Mouse (Mus musculus) intestine, embryonic 14.5 days (tissue): Measurements from ENCODE around the gene Armh2. TPM values are rescaled to one million over a fixed set of nuclear protein-coding genes. Genes with fewer than 3 reads are reported as not detected.

Experiments used
- ATAC-seq: fragments of 200-750 bp; cut with Nextera tagmentation; replicated peaks from 2 replicates; pipeline ENCODE4 v1.8.0; 2017; ENCODE audit warnings: low read depth, moderate number of reproducible peaks, moderate TSS enrichment, moderate library complexity; ENCODE audit not compliant: low FRiP score, low TSS enrichment
- DNase-seq: peaks from one replicate; pipeline ENCODE4 v3.0.0-alpha.2; 2018; ENCODE audit warnings: low spot score
- H3K27ac ChIP-seq: fragments of 300-500 bp; sonication (generic); 2 replicates; pipeline ENCODE4 v1.5.1; 2014; ENCODE audit warnings: low read depth, mild to moderate bottlenecking, control low read depth
- H3K27me3 ChIP-seq: fragments of 300-500 bp; sonication (generic); replicated peaks from 2 replicates; pipeline ENCODE4 v1.6.1; 2014; ENCODE audit warnings: low read length, control low read depth; ENCODE audit not compliant: control insufficient read depth, insufficient read depth
- H3K36me3 ChIP-seq: fragments of 300-500 bp; sonication (generic); 2 replicates; pipeline ENCODE4 v1.6.1; 2014; ENCODE audit warnings: low read length, control low read depth; ENCODE audit not compliant: control insufficient read depth, insufficient read depth
- H3K4me1 ChIP-seq: fragments of 300-500 bp; sonication (generic); replicated peaks from 2 replicates; pipeline ENCODE4 v1.6.1; 2014; ENCODE audit warnings: low read length, control low read depth, mixed read lengths; ENCODE audit not compliant: control insufficient read depth, insufficient read depth
- H3K4me2 ChIP-seq: fragments of 300-500 bp; sonication (generic); 2 replicates; pipeline ENCODE4 v1.6.1; 2014; ENCODE audit warnings: low read length
- H3K4me3 ChIP-seq: fragments of 300-500 bp; sonication (generic); 2 replicates; pipeline ENCODE4 v1.5.1; 2014; ENCODE audit warnings: low read depth, low read length, control low read depth, mixed read lengths
- H3K9ac ChIP-seq: fragments of 300-500 bp; sonication (generic); 2 replicates; pipeline ENCODE4 v1.6.1; 2014; ENCODE audit warnings: mild to moderate bottlenecking, low read length
- H3K9me3 ChIP-seq: fragments of 300-500 bp; sonication (generic); 2 replicates; pipeline ENCODE4 v1.6.1; 2016; ENCODE audit warnings: low read length, control low read depth; ENCODE audit not compliant: control insufficient read depth
- WGBS: fragments of 180-500 bp; shearing (Covaris S2); extraction: QIAGEN DNeasy Blood & Tissue Kit; methylation state at CpG from one replicate; pipeline ENCODE4 v1.1.7; 2014; 5-methylcytosine and 5-hydroxymethylcytosine counted together
- polyA plus RNA-seq: library from polyadenylated mRNA; unstranded; fragments of >200 nt; fragmentation: Nextera tagmentation; extraction: Ambion mirVana; gene quantifications from 2 replicates; pipeline ENCODE4 v1.2.1, GENCODE M21; 2014

Gene Armh2
- polyA plus RNA-seq: not detected in 2 replicates

DNA sequence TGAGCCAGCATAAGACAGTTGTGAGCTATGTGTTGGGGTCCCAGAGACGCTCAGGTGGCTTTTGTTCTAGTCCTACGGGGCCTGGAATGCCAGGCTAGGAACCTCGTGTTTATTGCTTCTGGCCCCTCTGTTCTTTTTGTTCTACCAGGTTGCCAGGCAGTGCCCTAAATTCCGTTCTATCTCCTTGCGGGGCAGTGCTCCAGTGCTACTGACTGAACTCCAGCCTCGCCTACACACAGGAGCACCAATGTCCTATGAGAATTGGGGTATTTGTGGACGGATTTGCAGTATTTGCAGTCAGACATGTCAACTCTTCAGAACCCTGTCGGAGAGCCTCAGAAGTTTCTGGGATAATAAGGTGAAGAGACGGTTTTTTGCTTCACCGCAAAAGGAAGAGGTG lies at the start of gene Armh2:
Armh2 (plus strand) TSS at position 205 of the 400 bp plus-strand sequence.
- no peak for ATAC-seq
- WGBS: 88% methylated on average over 10 of the region's 10 CpGs

DNA sequence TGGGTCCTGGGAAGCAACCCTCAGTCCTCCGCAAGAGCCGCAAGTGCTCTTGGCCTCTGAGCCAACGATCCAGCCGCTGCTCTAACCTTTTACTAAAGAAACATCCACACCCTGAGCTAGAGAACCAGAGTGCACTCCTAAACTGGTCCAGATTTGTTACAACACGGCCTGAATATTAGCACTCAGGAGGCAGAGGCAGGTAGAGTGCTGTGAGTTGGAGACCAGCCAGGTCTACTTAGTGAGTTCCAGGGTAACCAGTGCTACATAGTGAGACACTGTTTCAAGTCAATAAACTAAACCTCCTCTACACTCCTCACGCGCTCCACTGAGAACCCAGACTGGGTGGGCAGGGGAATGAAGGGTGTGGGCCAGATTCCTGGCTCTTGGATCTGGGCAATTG lies 47.7 kb upstream of the Armh2 start:
- no peaks in the 10 kb centered on the region for H3K27me3 ChIP-seq
- DNase-seq (no peak), ATAC-seq (no peak)
- H3K27ac ChIP-seq: no peak overlapping the region
- H3K36me3 ChIP-seq: no peaks in the 10 kb centered on the region
- H3K4me1 ChIP-seq: no peaks in the 10 kb centered on the region
- H3K9me3 ChIP-seq: no peaks in the 10 kb centered on the region
- WGBS: 87% methylated on average over 7 of the region's 7 CpGs
- no peak overlapping the region for H3K4me3 ChIP-seq
- H3K4me2 ChIP-seq: no peak overlapping the region
- no peak overlapping the region for H3K9ac ChIP-seq

More for the DNA sequence above, at the start of gene Armh2:
- H3K36me3 ChIP-seq: no peaks in the 10 kb centered on the region
- no peaks in the 10 kb centered on the region for H3K27me3 ChIP-seq
- no peak within 1 kb of the TSS for H3K27ac ChIP-seq
- H3K4me3 ChIP-seq: no peak within 1 kb of the TSS
- H3K4me2 ChIP-seq: no peak within 1 kb of the TSS
- no peaks in the 10 kb centered on the region for H3K9me3 ChIP-seq
- H3K9ac ChIP-seq: no peak within 1 kb of the TSS
- DNase-seq: no peak
- no peaks in the 10 kb centered on the region for H3K4me1 ChIP-seq

DNA sequence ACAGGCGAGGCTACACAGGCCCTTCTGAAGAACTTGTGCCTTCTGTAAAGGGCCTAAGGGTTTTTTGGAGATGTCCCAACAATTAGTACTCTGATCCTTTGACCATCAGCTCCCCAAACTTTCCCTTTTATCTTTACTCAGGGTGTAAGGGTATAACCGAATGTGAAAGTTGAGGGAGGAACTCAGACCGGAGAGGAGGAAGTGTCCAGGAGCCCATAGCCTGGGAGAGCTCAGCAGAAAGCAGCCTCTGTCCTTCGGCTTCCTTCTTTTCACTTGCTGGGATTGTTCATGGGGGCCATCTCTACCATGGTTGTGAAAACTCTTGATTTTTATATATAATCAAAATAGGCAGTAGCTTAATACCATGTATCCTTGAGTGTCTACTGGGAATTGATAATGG lies 42.3 kb upstream of the Armh2 start:
- ATAC-seq: no peak
- WGBS: 85% methylated on average over 4 of the region's 4 CpGs
- H3K27me3 ChIP-seq: no peaks in the 10 kb centered on the region
- H3K4me2 ChIP-seq: no peak overlapping the region
- H3K27ac ChIP-seq: no peak overlapping the region
- no peaks in the 10 kb centered on the region for H3K9me3 ChIP-seq
- no peak overlapping the region for H3K9ac ChIP-seq
- H3K4me1 ChIP-seq: no peaks in the 10 kb centered on the region
- H3K36me3 ChIP-seq: no peaks in the 10 kb centered on the region
- H3K4me3 ChIP-seq: no peak overlapping the region
- DNase-seq: no peak

DNA sequence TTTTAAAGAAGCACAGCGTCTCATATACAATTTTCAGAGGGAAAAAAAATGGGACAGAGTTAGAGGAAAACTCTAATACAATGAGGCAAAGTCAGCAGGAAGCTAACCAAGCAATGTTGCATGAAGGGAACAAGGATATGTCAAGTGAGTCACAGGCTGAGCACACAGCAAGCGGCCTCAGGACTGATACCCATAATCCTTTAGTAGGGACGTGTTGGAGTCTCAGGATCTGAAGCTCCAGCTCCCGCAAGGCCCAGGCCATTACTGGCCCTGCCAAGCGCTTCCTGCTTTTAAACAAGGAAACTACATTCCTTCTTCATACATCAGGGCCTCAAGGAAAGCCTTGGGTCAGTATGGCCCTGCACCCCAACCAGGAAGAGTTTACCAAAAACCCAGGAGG lies 38.9 kb upstream of the Armh2 start:
- DNase-seq: no peak
- H3K4me3 ChIP-seq: no peak overlapping the region
- no peaks in the 10 kb centered on the region for H3K4me1 ChIP-seq
- H3K27me3 ChIP-seq: no peaks in the 10 kb centered on the region
- WGBS: 77% methylated on average over 5 of the region's 5 CpGs
- H3K9me3 ChIP-seq: no peaks in the 10 kb centered on the region
- no peak overlapping the region for H3K27ac ChIP-seq
- H3K4me2 ChIP-seq: no peak overlapping the region
- no peaks in the 10 kb centered on the region for H3K36me3 ChIP-seq
- no peak for ATAC-seq
- H3K9ac ChIP-seq: no peak overlapping the region

DNA sequence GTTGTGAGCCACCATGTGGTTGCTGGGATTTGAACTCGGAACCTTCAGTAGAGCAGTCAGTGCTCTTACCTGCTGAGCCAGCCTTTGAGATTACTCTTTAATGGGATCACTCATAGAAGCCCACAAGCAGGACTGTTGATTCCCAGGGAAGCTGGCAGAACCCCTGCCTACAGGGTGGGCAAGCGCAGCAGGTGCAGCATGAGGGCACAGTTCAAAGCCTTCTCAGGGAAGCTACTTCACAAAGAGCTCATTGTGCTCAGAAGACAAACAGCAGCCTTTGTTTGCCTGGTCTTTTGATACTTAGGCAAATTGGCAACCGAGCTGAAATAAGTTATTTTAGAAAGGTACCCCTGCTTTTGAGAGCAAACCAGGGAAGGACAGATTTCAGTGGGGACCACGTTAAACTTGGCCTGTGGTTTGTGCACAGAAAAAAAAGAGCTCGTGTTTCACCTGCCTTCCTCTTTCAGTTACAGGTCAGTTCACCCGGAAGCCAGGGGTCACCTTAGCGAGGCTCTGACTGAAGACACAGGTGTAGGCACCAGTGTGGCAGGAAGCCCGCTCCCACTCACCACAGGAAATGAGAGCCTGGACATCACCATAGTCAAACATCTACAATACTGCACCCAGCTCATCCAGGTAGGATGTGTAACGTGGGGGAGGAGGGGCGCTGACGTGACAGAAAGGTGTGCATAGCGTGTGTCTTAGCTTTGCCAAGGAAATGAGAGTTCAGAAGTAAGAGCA lies 31.2 kb upstream of the Armh2 start:
- Histone ChIP-seq H3K27me3 (no peaks in the 10 kb centered on the region), H3K9me3 (no peaks in the 10 kb centered on the region), H3K4me1 (0 out of 2 replicates have a peak, but pooled peaks cover 7% of the 10 kb centered on the region), H3K4me3 (no peak overlapping the region), H3K27ac (no peak overlapping the region), H3K9ac (no peak overlapping the region), H3K36me3 (no peaks in the 10 kb centered on the region), H3K4me2 (no peak overlapping the region)
- ATAC-seq: no peak
- no peak for DNase-seq
- 72% methylated on average over 12 of the region's 12 CpGs for WGBS

DNA sequence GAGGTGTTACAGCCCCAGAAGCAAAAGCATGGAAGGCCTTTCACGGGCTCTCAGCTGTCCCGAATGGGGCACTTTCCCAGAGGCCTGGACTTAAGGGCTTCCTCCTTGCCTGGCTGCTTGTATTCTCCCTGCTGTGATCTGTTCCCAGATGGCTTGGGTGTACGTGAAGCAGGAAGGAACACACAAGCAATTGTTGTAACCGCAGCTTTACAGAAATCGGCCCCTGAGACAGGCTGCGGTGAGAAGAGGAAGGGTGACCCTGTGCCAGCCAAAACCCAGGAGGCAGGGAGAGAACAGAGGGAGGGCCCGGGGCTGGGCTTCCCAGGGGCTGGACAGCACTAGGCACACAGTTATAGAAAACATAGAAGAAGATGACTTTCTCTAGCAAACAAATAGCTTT lies 30.1 kb upstream of the Armh2 start:
- H3K9me3 ChIP-seq: no peaks in the 10 kb centered on the region
- 67% methylated on average over 7 of the region's 7 CpGs for WGBS
- no peak overlapping the region for H3K9ac ChIP-seq
- DNase-seq: no peak
- no peak for ATAC-seq
- 0 out of 2 replicates have a peak, but pooled peaks cover 10% of the 10 kb centered on the region for H3K4me1 ChIP-seq
- H3K27me3 ChIP-seq: no peaks in the 10 kb centered on the region
- no peak overlapping the region for H3K4me2 ChIP-seq
- H3K36me3 ChIP-seq: no peaks in the 10 kb centered on the region
- H3K27ac ChIP-seq: no peak overlapping the region
- H3K4me3 ChIP-seq: no peak overlapping the region

DNA sequence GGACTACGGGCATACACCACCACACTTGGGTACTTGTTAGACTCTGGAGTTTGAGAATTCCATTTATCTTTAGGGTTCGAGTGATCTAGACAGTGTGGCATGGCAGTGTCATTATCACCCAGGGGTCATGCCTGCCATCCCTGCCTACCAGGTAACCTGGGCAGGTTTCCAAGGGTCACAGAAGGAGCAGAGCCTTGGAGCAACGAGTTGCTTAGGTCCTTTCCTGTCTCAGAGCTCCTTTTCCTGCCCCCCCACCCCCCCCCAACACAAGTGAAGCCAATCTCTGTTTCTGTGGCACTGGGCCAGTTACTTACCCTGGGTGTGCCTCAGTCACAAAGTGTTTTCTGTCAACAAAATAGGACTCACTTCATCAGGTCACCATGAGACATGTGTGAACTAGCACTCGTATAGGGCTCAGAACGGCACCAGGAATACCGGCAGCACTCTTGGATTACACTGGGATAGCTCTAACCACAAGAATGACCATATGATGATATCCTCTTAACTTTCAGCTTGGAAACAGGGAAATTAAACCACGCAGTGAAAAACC lies 28.4 kb upstream of the Armh2 start:
- Histone ChIP-seq H3K4me2 (no peak overlapping the region), H3K36me3 (no peaks in the 10 kb centered on the region), H3K4me3 (no peak overlapping the region), H3K9ac (no peak overlapping the region), H3K27ac (no peak overlapping the region), H3K27me3 (no peaks in the 10 kb centered on the region), H3K9me3 (no peaks in the 10 kb centered on the region), H3K4me1 (0 out of 2 replicates have a peak, but pooled peaks cover 15% of the 10 kb centered on the region)
- DNase-seq (no peak), ATAC-seq (no peak)
- 77% methylated on average over 7 of the region's 7 CpGs for WGBS

DNA sequence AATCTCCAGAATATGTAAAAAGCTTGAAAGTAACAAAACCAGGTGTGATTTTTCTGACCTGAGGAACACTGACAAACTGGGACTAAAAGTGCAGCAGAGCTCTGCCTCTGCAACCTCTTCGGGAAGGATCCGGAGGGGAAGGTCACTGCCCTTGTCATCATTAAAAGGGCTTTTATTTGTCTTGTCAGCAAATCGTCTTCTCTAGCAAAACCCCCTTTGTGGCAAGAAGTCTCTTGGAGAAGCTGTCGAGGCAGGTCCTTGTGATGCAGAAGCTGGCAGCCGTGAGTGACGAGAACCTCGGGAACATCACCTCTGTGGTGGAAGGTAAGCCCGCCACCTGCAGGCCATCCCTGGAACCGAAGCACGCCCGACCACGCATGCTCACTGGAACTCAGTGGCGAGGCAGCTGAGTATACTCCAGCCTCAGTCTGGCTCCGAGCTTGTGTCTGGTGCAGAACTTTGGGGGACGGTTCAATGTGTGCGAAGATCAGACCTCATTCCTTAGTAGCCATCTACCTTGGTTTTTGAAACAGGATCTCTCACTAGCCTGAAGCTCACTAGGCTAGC lies 27.5 kb upstream of the Armh2 start:
- Histone ChIP-seq H3K4me2 (peak overlapping the region; percentile 37), H3K9me3 (no peaks in the 10 kb centered on the region), H3K4me3 (no peak overlapping the region), H3K27me3 (no peaks in the 10 kb centered on the region), H3K27ac (0 out of 2 replicates have a peak overlapping the region, but pooled peaks have one; percentile 18), H3K4me1 (0 out of 2 replicates have a peak, but pooled peaks cover 15% of the 10 kb centered on the region), H3K36me3 (no peaks in the 10 kb centered on the region), H3K9ac (no peak overlapping the region)
- ATAC-seq (peak; percentile 83), DNase-seq (peak; percentile 96)
- WGBS: 6% methylated on average over 16 of the region's 16 CpGs
